Mouse (Mus musculus): ENCODE results near the gene Atp1b2. TPM values are rescaled to one million over a fixed set of nuclear protein-coding genes. Genes with fewer than 3 reads are reported as not detected.

Atp1b2 gene
- total and polyA plus RNA-seq, 2 experiments from 2014 or later: 15.1 to 23.7 TPM

GRCm38 (mm10) chr11:69551310-69551709 is 54.4 kb downstream of the Atp1b2 start:
- no peak overlapping the region for H3K27ac ChIP-seq (ENCODE audit: low read depth)
- DNase-seq (ENCODE audit: low spot score): no peak
- H3K4me1 ChIP-seq (ENCODE audit: control insufficient read depth, insufficient read depth): peaks cover 6% of the 10 kb centered on the region; the same call in 1 of the 2 replicates
- H3K36me3 ChIP-seq (replicated peaks; ENCODE audit: control insufficient read depth, insufficient read depth, low read length): peaks cover 7% of the 10 kb centered on the region; the same call in 1 of the 2 replicates
- H3K27me3 ChIP-seq (ENCODE audit: control insufficient read depth, insufficient read depth, low read length): no peaks in the 10 kb centered on the region
- H3K4me3 ChIP-seq (ENCODE audit: low read depth, low read length): no peak overlapping the region
- H3K9me3 ChIP-seq (replicated peaks; ENCODE audit: control insufficient read depth, low read length): no peaks in the 10 kb centered on the region
- TF ChIP-seq CTCF (IDR thresholded peaks at IDR 0.05; ENCODE audit: low read depth): no peak
- TF ChIP-seq EP300 (IDR thresholded peaks at IDR 0.05; ENCODE audit: low read depth): no peak
- 67% methylated on average over 4 of the region's 4 CpGs for WGBS
- no peak overlapping the region for H3K9ac ChIP-seq (replicated peaks; ENCODE audit: low read depth, low read length)
- H3K4me2 ChIP-seq (ENCODE audit: low read depth, low read length): no peak overlapping the region
- no peak for ATAC-seq (ENCODE audit: insufficient read depth, low read depth)

MicroRNA genes within 50 kb of the gene (microRNA counts, 519-probe panel; counts per million panel counts)
- 3,463 counts per million, percentile 40 among the panel's probes with 10 or more counts for microRNA mmu-miR-467f

Small RNA genes within 50 kb of the gene (microRNA-seq; reads per million reads assigned to microRNA genes)
- not detected for gene Mir467f

Other genes starting within 250 kb of the Atp1b2 start
Only the 30 nearest of the 32 such genes appear.
- gene Naa38, start 210.5 kb downstream of the Atp1b2 start, total RNA-seq (2014; rRNA removed; ENCODE audit: low replicate concordance): 64.9 and 93.4 TPM in 2 replicates
- 171 and 175 TPM in 2 replicates for gene Naa38, start 210.5 kb downstream of the Atp1b2 start, polyA plus RNA-seq (2015; fragmentation: Nextera tagmentation; extraction: Ambion mirVana)
- gene Cyb5d1, start 210.3 kb downstream of the Atp1b2 start, total RNA-seq (2014; rRNA removed; ENCODE audit: low replicate concordance): 14.2 and 17.6 TPM in 2 replicates
- 16.7 and 18.6 TPM in 2 replicates for gene Cyb5d1, start 210.3 kb downstream of the Atp1b2 start, polyA plus RNA-seq (2015; fragmentation: Nextera tagmentation; extraction: Ambion mirVana)
- gene Tmem88, start 207.7 kb downstream of the Atp1b2 start, total RNA-seq (2014; rRNA removed; ENCODE audit: low replicate concordance): 32.4 and 33.0 TPM in 2 replicates
- 59.7 and 62.5 TPM in 2 replicates for gene Tmem88, start 207.7 kb downstream of the Atp1b2 start, polyA plus RNA-seq (2015; fragmentation: Nextera tagmentation; extraction: Ambion mirVana)
- 7.8 and 10.0 TPM in 2 replicates for gene Kdm6b, start 192.3 kb downstream of the Atp1b2 start, total RNA-seq (2014; rRNA removed; ENCODE audit: low replicate concordance)
- 23.0 and 23.6 TPM in 2 replicates for gene Kdm6b, start 192.3 kb downstream of the Atp1b2 start, polyA plus RNA-seq (2015; fragmentation: Nextera tagmentation; extraction: Ambion mirVana)
- not detected in 2 replicates for gene Dnah2, start 56.8 kb downstream of the Atp1b2 start, total RNA-seq (2014; rRNA removed; ENCODE audit: low replicate concordance)
- gene Dnah2, start 56.8 kb downstream of the Atp1b2 start, polyA plus RNA-seq (2015; fragmentation: Nextera tagmentation; extraction: Ambion mirVana): 0.03 and 0.30 TPM in 2 replicates
- 70.1 and 79.5 TPM in 2 replicates for gene Efnb3, start 45.7 kb downstream of the Atp1b2 start, total RNA-seq (2014; rRNA removed; ENCODE audit: low replicate concordance)
- 69.4 and 75.6 TPM in 2 replicates for gene Efnb3, start 45.7 kb downstream of the Atp1b2 start, polyA plus RNA-seq (2015; fragmentation: Nextera tagmentation; extraction: Ambion mirVana)
- gene Wrap53, start 25.7 kb downstream of the Atp1b2 start, total RNA-seq (2014; rRNA removed; ENCODE audit: low replicate concordance): 12.4 and 18.7 TPM in 2 replicates
- gene Wrap53, start 25.7 kb downstream of the Atp1b2 start, polyA plus RNA-seq (2015; fragmentation: Nextera tagmentation; extraction: Ambion mirVana): 6.7 and 7.8 TPM in 2 replicates
- gene Trp53, start 25.6 kb downstream of the Atp1b2 start, total RNA-seq (2014; rRNA removed; ENCODE audit: low replicate concordance): 33.6 and 35.9 TPM in 2 replicates
- 31.5 and 32.6 TPM in 2 replicates for gene Trp53, start 25.6 kb downstream of the Atp1b2 start, polyA plus RNA-seq (2015; fragmentation: Nextera tagmentation; extraction: Ambion mirVana)
- gene Shbg, start 12.0 kb upstream of the Atp1b2 start, total RNA-seq (2014; rRNA removed; ENCODE audit: low replicate concordance): not detected in 2 replicates
- 0.08 TPM in 1 of 2 replicates, not detected in the other for gene Shbg, start 12.0 kb upstream of the Atp1b2 start, polyA plus RNA-seq (2015; fragmentation: Nextera tagmentation; extraction: Ambion mirVana)
- 7.3 TPM in 1 of 2 replicates, not detected in the other for gene Sat2, start 16.1 kb upstream of the Atp1b2 start, total RNA-seq (2014; rRNA removed; ENCODE audit: low replicate concordance)
- 17.8 and 18.8 TPM in 2 replicates for gene Sat2, start 16.1 kb upstream of the Atp1b2 start, polyA plus RNA-seq (2015; fragmentation: Nextera tagmentation; extraction: Ambion mirVana)
- gene Fxr2, start 27.0 kb upstream of the Atp1b2 start, total RNA-seq (2014; rRNA removed; ENCODE audit: low replicate concordance): 64.7 and 102 TPM in 2 replicates
- gene Fxr2, start 27.0 kb upstream of the Atp1b2 start, polyA plus RNA-seq (2015; fragmentation: Nextera tagmentation; extraction: Ambion mirVana): 15.8 and 17.7 TPM in 2 replicates
- not detected in 2 replicates for gene Sox15, start 49.4 kb upstream of the Atp1b2 start, total RNA-seq (2014; rRNA removed; ENCODE audit: low replicate concordance)
- gene Sox15, start 49.4 kb upstream of the Atp1b2 start, polyA plus RNA-seq (2015; fragmentation: Nextera tagmentation; extraction: Ambion mirVana): not detected in 2 replicates
- gene Mpdu1, start 56.7 kb upstream of the Atp1b2 start, total RNA-seq (2014; rRNA removed; ENCODE audit: low replicate concordance): 123 and 137 TPM in 2 replicates
- 30.0 and 33.0 TPM in 2 replicates for gene Mpdu1, start 56.7 kb upstream of the Atp1b2 start, polyA plus RNA-seq (2015; fragmentation: Nextera tagmentation; extraction: Ambion mirVana)
- gene Cd68, start 60.2 kb upstream of the Atp1b2 start, total RNA-seq (2014; rRNA removed; ENCODE audit: low replicate concordance): 2.6 and 6.9 TPM in 2 replicates
- gene Cd68, start 60.2 kb upstream of the Atp1b2 start, polyA plus RNA-seq (2015; fragmentation: Nextera tagmentation; extraction: Ambion mirVana): 6.1 and 8.5 TPM in 2 replicates
- gene Eif4a1, start 66.5 kb upstream of the Atp1b2 start, total RNA-seq (2014; rRNA removed; ENCODE audit: low replicate concordance): 573 and 656 TPM in 2 replicates
- gene Eif4a1, start 66.5 kb upstream of the Atp1b2 start, polyA plus RNA-seq (2015; fragmentation: Nextera tagmentation; extraction: Ambion mirVana): 261 and 289 TPM in 2 replicates
- 39.7 and 92.3 TPM in 2 replicates for gene Senp3, start 76.1 kb upstream of the Atp1b2 start, total RNA-seq (2014; rRNA removed; ENCODE audit: low replicate concordance)
- gene Senp3, start 76.1 kb upstream of the Atp1b2 start, polyA plus RNA-seq (2015; fragmentation: Nextera tagmentation; extraction: Ambion mirVana): 27.4 and 32.6 TPM in 2 replicates
- gene Tnfsf13, start 79.8 kb upstream of the Atp1b2 start, total RNA-seq (2014; rRNA removed; ENCODE audit: low replicate concordance): 0.81 TPM in 1 of 2 replicates, not detected in the other
- gene Tnfsf13, start 79.8 kb upstream of the Atp1b2 start, polyA plus RNA-seq (2015; fragmentation: Nextera tagmentation; extraction: Ambion mirVana): 0.57 and 0.89 TPM in 2 replicates
- gene Tnfsf12, start 89.9 kb upstream of the Atp1b2 start, total RNA-seq (2014; rRNA removed; ENCODE audit: low replicate concordance): 8.5 and 9.3 TPM in 2 replicates
- gene Tnfsf12, start 89.9 kb upstream of the Atp1b2 start, polyA plus RNA-seq (2015; fragmentation: Nextera tagmentation; extraction: Ambion mirVana): 5.3 and 5.5 TPM in 2 replicates
- 0.65 and 1.8 TPM in 2 replicates for gene Tnfsfm13, start 90.2 kb upstream of the Atp1b2 start, total RNA-seq (2014; rRNA removed; ENCODE audit: low replicate concordance)
- 2.8 and 3.0 TPM in 2 replicates for gene Tnfsfm13, start 90.2 kb upstream of the Atp1b2 start, polyA plus RNA-seq (2015; fragmentation: Nextera tagmentation; extraction: Ambion mirVana)
- 13.4 and 15.6 TPM in 2 replicates for gene Polr2a, start 152.7 kb upstream of the Atp1b2 start, total RNA-seq (2014; rRNA removed; ENCODE audit: low replicate concordance)
- 6.2 and 6.6 TPM in 2 replicates for gene Polr2a, start 152.7 kb upstream of the Atp1b2 start, polyA plus RNA-seq (2015; fragmentation: Nextera tagmentation; extraction: Ambion mirVana)
- gene Slc35g3, start 156.0 kb upstream of the Atp1b2 start, total RNA-seq (2014; rRNA removed; ENCODE audit: low replicate concordance): not detected in 2 replicates
- 0.18 TPM in 1 of 2 replicates, not detected in the other for gene Slc35g3, start 156.0 kb upstream of the Atp1b2 start, polyA plus RNA-seq (2015; fragmentation: Nextera tagmentation; extraction: Ambion mirVana)
- gene Zbtb4, start 160.0 kb upstream of the Atp1b2 start, total RNA-seq (2014; rRNA removed; ENCODE audit: low replicate concordance): 21.2 and 28.7 TPM in 2 replicates
- gene Zbtb4, start 160.0 kb upstream of the Atp1b2 start, polyA plus RNA-seq (2015; fragmentation: Nextera tagmentation; extraction: Ambion mirVana): 2.6 and 2.9 TPM in 2 replicates
- 2.5 and 11.2 TPM in 2 replicates for gene Chrnb1, start 190.0 kb upstream of the Atp1b2 start, total RNA-seq (2014; rRNA removed; ENCODE audit: low replicate concordance)
- 2.7 and 3.1 TPM in 2 replicates for gene Chrnb1, start 190.0 kb upstream of the Atp1b2 start, polyA plus RNA-seq (2015; fragmentation: Nextera tagmentation; extraction: Ambion mirVana)
- gene Fgf11, start 195.9 kb upstream of the Atp1b2 start, total RNA-seq (2014; rRNA removed; ENCODE audit: low replicate concordance): 5.3 and 5.7 TPM in 2 replicates
- 0.75 and 1.0 TPM in 2 replicates for gene Fgf11, start 195.9 kb upstream of the Atp1b2 start, polyA plus RNA-seq (2015; fragmentation: Nextera tagmentation; extraction: Ambion mirVana)
- 0.43 and 2.7 TPM in 2 replicates for gene Tmem102, start 199.7 kb upstream of the Atp1b2 start, total RNA-seq (2014; rRNA removed; ENCODE audit: low replicate concordance)
- gene Tmem102, start 199.7 kb upstream of the Atp1b2 start, polyA plus RNA-seq (2015; fragmentation: Nextera tagmentation; extraction: Ambion mirVana): 2.6 TPM in 2 replicates
- not detected in 2 replicates for gene Gm39566, start 209.4 kb upstream of the Atp1b2 start, total RNA-seq (2014; rRNA removed; ENCODE audit: low replicate concordance)
- gene Gm39566, start 209.4 kb upstream of the Atp1b2 start, polyA plus RNA-seq (2015; fragmentation: Nextera tagmentation; extraction: Ambion mirVana): not detected in 2 replicates
- not detected in 2 replicates for gene Spem2, start 212.5 kb upstream of the Atp1b2 start, total RNA-seq (2014; rRNA removed; ENCODE audit: low replicate concordance)
- gene Spem2, start 212.5 kb upstream of the Atp1b2 start, polyA plus RNA-seq (2015; fragmentation: Nextera tagmentation; extraction: Ambion mirVana): not detected in 2 replicates
- not detected in 2 replicates for gene Spem1, start 216.2 kb upstream of the Atp1b2 start, total RNA-seq (2014; rRNA removed; ENCODE audit: low replicate concordance)
- not detected in 2 replicates for gene Spem1, start 216.2 kb upstream of the Atp1b2 start, polyA plus RNA-seq (2015; fragmentation: Nextera tagmentation; extraction: Ambion mirVana)
- 4.5 and 10.1 TPM in 2 replicates for gene Nlgn2, start 231.8 kb upstream of the Atp1b2 start, total RNA-seq (2014; rRNA removed; ENCODE audit: low replicate concordance)
- gene Nlgn2, start 231.8 kb upstream of the Atp1b2 start, polyA plus RNA-seq (2015; fragmentation: Nextera tagmentation; extraction: Ambion mirVana): 0.89 TPM in 2 replicates
- 78.5 and 169 TPM in 2 replicates for gene Tmem256, start 232.6 kb upstream of the Atp1b2 start, total RNA-seq (2014; rRNA removed; ENCODE audit: low replicate concordance)
- 411 and 424 TPM in 2 replicates for gene Tmem256, start 232.6 kb upstream of the Atp1b2 start, polyA plus RNA-seq (2015; fragmentation: Nextera tagmentation; extraction: Ambion mirVana)